Mouse (Mus musculus) liver, adult 2 months (tissue): ENCODE results near the gene Stambpl1.

Source experiments
- CTCF ChIP-seq: fragments of 200-500 bp; IDR thresholded peaks from 2 replicates; pipeline ENCODE4 v1.5.1; 2011; ENCODE audit warnings: low read depth, low read length, control low read depth
- POLR2A ChIP-seq: fragments of 200-500 bp; IDR thresholded peaks from 2 replicates; pipeline ENCODE4 v1.6.1; 2011; ENCODE audit warnings: low read length, control low read depth; ENCODE audit not compliant: insufficient read depth; ENCODE audit errors: extremely low read depth

DNA sequence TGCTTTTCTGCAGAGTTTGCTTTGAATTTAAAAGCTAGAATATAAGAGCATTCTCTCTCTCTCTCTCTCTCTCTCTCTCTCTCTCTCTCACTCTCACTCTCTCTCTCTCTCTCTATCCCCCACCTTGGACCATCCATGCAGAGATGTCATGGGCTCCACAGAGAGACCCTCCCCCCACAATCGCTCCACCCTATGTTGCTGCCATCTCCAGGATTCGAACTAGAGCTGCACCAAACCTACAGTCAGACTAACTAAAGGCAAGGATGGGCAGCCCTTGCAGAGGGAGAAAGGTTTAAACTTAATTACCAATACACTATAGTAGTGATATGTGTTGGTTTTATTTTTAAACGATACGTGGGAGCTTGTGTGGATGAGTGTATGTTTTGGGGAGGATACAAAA lies 58.6 kb downstream of the Stambpl1 start:
- TF ChIP-seq CTCF, result no peak
- TF ChIP-seq POLR2A, result no peak
